Mouse (Mus musculus): ENCODE results near the gene Ilvbl.
"Not testable (repeated sequence)": the region's sequence is repeated elsewhere in the genome, so short reads cannot be mapped to it uniquely, and the experiment has no call there.

The Ilvbl gene

DNA sequence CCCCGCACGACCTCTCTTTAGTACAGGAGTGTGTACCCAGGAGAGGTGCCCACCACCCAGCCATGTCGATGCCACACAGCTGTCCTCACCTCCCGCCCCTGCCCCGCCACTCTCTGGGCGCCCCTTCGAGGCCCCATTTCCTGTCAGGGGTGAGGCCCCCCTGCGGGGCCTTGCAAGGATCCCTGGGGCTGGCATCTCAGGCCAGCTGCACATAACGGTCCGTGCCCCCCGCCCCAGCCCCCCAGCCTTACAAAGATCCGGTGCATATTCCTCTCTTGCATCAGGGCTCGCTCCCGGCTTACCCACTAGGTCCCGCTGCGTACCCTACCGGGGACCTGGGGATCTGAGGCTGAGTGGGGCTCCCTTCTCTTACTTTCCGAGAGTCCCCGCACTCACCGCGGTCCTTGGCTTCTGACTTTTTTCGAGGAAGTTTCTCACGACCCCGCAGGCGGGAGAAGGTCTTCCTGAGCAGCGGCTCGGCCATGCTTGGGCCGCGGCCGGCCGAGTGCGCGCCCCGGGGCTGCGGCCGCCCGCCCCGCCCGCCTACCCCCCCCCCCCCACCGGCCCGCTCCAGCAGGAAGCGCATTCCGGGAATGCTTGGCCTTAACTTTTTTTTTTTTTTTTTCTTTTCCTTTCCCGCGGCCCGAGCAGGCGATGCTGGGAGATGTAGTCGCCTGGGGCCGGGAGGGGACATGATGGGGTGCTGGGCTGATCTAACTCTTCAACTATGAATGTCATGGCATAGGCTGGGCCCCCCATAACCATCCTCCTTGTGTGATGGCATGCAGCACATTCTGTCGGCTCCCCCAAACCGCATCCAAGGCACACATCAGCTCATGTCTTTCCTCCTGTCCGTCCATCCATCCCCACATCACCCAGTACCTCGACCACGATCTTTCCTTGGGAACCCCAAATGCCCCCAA is 17.5 kb downstream of the Ilvbl start, which contains the start of gene Syde1:
Syde1 (minus strand) TSS at position 559 of the 923 bp plus-strand sequence.
- peak; percentile 28 to 47 for DNase-seq (ENCODE audit: low spot score in 2 of 2)

DNA sequence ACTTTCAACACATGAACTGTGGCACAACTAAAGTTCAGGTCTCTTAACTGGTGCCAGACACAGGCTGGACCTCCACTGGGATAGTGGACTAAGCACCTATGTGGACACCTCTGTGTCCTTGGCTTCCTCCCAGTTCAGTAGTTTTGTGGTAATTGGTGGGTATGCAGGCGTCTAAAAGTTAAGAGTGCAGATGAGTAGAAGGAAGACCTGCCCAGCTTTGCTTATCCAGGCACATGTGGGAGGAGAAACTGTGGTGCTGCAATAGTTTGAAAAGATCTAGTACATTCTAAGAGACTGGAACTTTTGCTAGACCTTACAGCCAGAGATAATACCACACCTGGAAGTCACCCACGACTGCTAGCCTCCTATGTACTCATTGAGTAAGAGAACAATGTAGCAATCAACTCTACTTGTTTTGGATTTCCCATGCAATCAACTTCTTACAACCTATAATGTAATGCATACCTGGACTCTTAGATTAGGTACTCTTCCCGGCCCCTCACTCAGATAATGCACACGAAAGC is 18.8 kb downstream of the Ilvbl start:
- no peak for DNase-seq (ENCODE audit: low spot score in 2 of 2)

DNA sequence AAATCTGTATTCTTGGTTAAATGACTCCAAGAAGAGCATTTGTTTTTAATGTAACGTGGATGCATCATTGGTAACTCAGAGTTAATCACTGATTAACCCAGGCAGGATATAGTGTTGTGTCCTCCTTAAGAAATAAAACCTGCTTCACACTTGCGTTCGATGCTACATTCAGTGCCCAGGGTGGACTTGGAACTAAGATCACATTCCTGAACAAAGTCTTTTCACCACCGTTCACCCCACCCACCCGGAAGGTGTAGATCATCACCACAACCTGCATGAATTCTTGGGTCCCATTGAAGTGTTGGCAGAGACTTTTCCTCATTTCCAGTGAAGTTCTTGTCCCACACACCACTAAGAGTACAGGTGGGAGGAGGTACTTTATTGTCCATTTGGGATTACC is 19.6 kb downstream of the Ilvbl start:
- no peak for DNase-seq (ENCODE audit: low spot score in 2 of 2)

DNA sequence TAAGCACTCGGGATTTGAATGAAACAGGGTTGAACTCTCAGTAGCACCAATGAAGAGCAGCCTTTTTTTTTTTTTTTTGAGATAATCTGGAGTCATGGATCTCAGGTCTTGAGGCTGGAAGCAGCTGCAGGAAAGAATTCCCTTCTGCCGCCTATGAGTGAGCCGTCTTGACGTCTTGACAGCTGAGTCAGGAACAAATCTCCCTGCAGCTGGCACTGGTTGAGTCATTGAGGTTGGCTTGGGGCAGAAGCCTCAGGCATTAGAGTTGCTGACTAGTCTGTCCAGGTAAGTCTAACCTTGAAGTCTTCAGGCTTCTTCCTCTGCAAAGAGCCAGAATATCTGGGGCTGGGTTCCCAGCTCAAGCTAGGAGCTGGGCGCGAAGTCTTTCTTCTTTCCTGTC is 20.0 kb downstream of the Ilvbl start:
- no peak for DNase-seq (ENCODE audit: low spot score in 2 of 2)

DNA sequence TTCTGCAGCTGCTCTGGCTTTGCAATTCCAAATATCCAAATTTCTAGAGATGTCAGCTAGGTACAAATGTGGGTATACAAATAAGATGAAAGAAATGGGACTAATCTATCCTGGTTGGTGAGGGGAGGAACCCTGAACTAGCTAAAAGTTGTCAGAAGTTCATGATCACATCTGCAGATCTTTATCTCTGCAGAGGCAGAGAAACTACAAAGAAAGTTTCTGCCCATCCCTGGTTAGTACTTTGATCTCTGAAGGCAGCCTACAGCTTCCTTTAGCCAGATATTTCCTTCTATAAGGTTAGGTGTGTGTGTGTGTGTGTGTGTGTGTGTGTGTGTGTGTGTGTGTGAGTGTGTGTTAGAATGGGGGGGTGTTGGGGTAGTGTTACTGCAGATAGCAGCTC is 20.4 kb downstream of the Ilvbl start:
- no peak for DNase-seq (ENCODE audit: low spot score in 2 of 2)

DNA sequence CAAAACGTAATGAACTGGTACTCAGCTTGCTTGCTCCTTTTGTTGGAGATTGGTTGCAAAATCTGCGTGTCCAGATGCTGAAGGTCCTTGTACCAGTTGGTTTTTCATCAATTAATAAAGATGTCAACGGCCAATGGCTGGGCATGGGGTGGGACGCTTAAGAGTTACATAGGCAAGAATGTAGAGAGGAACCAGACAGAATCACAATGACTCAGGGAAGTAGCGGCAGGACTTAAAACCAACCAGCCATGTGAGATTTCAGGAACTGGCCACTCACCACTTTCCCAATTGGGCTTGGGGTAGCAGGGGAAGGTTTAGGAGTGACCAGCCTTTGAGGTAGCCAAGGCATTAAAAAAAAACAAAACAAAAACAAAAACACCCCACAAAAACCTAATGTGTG is 25.7 kb downstream of the Ilvbl start:
- DNase-seq (ENCODE audit: low spot score in 2 of 2), result no peak

DNA sequence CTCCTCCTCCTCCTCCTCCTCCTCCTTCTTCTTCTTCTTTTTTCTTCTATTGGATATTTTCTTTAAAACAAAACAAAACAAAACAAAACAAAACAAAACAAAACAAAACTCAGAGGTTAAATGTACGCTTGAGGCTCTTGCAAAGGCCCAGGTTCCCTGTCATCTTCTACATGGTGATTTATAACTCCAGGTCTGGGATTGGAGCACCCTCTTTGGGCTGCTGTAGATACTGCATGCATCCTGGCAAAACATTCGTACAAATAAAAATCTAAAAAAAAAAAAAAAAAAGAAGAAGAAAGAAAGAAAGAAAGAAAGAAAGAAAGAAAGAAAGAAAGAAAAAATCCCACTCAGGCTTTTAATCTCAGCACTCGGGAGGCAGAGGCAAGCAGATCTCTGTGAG is 30.9 kb downstream of the Ilvbl start:
- peak in 1 of 2 experiments; percentile 53 for DNase-seq (ENCODE audit: low spot score in 2 of 2)

DNA sequence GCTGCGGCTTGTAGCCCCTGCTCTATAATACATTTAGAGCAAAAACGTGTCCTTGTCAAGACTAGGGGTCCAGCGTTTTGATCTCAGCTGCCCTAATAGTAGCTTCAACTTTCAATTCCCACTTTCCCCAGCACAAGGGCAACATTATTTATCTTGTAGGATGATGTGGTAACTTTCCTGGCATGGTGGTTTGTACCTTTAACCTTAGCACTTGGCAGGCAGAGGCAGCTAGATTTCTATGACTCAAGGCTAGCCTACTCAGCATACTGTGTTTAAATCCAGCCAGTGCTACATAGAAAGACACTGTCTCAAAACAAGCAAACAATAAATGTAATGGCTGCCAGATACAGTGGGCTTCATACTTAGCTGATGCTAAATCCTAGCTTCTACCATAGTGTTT is 33.5 kb downstream of the Ilvbl start:
- DNase-seq (ENCODE audit: low spot score in 2 of 2), result no peak

DNA sequence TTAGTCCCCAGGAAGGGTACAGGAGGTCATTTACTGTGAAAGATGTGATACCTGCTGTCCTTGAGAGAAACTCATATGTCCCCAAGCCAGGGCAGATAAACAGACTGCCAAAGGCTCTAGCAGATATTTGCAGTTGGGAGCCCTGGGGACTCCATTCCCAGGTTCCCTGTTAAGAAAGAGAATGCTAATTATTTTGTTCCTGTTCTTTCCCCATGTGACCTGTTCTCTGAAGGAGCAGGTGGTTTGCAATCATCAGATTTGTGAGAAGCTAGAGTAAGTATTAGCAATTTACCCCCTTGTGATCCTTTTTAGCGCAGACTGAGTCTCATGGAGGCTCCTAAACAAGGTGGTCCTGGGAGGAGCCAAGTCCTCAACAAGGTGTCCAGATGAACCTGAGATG is 43.8 kb downstream of the Ilvbl start, which contains the start of gene Olfr1357:
Olfr1357 (minus strand) TSS at position 101 of the 400 bp plus-strand sequence.
- no peak for DNase-seq (ENCODE audit: low spot score in 2 of 2)

DNA sequence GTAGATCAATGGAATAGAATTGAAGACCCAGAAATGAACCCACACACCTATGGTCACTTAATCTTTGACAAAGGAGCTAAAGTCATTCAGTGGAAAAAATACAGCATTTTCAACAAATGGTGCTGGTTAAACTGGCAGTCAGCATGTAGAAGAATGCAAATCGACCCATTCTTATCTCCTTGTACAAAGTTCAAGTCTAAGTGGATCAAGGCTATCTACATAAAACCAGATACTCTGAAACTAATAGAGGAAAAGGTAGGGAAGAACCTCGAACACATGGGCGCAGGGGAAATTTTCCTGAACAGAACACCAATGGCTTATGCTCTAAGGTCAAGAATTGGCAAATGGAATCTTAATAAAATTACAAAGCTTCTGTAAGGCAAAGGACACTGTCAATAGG is 49.0 kb downstream of the Ilvbl start:
- DNase-seq (ENCODE audit: low spot score in 2 of 2), result not testable (repeated sequence)

DNA sequence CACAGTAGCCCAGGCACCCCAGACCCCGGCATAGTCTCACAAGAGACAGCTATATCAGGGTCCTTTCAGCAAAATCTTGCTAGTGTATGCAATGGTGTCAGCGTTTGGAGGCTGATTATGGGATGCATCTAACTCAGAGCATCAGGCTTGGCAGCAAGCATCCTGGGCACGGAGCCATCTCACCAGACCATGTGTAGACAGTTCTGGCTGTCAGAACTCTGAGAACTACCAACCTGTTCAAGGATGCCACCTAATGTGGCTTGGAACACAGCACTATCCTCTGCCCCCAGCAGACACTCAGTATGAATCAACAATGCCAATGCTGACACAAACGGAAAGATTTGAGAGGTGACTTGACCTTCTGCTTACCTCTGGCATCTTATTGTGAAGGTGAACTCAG is 56.0 kb downstream of the Ilvbl start:
- no peak for DNase-seq (ENCODE audit: low spot score in 2 of 2)

DNA sequence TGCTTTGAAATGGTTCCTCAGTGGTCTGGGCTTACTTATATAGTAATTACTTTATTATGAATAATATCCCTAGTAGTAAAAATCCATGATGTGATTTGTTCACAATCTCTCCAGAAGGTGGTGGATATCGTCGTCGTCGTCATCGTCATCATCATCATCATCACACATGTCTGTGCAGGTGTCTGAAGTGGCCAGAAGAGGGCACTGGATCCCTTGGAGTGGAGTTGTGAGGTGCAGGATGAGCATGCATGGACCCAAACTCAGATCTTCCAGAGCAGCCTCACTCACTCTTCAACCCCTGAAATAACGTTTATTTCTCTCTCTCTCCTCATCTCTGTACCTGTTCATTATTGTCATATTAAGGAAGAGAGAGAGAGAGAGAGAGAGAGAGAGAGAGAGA is 58.2 kb downstream of the Ilvbl start:
- peak in 1 of 2 experiments; percentile 18 for DNase-seq (ENCODE audit: low spot score in 2 of 2)
